In the genomic region with DNA sequence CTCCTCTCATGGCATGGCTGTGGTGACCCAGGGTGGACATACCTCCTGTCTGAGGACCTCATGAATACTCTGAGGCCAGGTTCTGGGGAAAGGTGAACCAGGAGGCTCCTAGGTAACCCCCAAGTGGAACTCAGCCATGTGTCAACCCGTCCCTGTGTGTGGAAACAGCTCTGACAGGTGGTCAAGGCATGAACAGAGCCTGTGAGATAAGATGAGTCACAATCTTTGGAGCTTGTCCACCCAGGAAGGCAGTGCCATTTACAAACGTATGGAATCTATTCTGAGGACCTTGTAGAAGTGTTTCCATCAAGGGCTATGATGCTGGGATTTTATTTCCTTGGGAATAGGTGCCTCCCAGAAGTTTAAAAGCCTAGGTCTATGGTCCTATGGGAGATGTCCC, we compare ENCODE assay signal across 21 mouse cellular contexts.
DNase-seq lines count a peak whose midpoint lies in the region; ATAC-seq lines count a peak whose summit lies in the region.
"Had no signal": no experiment of that assay in that cellular context is flagged by ENCODE, and none has a peak within 500 bp of the region (broad histone marks: within the 10 kb centered on the region; RNA-seq: fewer than 3 reads in every experiment).

No protein-coding gene starts in this region.

- no peaks in the 10 kb centered on the region for H3K9me3 ChIP-seq in hindbrain, embryonic 16.5 days (ENCODE audit: control insufficient read depth, low read length)
- H3K9me3 ChIP-seq: embryonic facial prominence, embryonic 13.5 days; embryonic facial prominence, embryonic 15.5 days; forebrain, embryonic 10.5 days; forebrain, embryonic 12.5 days had no signal

- no peaks in the 10 kb centered on the region for H3K27me3 ChIP-seq in hindbrain, embryonic 16.5 days (replicated peaks; ENCODE audit: control insufficient read depth, insufficient read depth, low read length)
- H3K27me3 ChIP-seq: embryonic facial prominence, embryonic 13.5 days; embryonic facial prominence, embryonic 15.5 days; forebrain, embryonic 12.5 days; Patski had no signal

- H3K4me3 ChIP-seq in hindbrain, embryonic 16.5 days (ENCODE audit: low read length), result no peak overlapping the region
- H3K4me3 ChIP-seq: embryonic facial prominence, embryonic 13.5 days; embryonic facial prominence, embryonic 15.5 days; erythroblast, embryonic 14.5 days; forebrain, embryonic 10.5 days; forebrain, embryonic 12.5 days had no signal

- H3K27ac ChIP-seq in hindbrain, embryonic 16.5 days (ENCODE audit: low read depth, low read length), result no peak overlapping the region
- H3K27ac ChIP-seq: embryonic facial prominence, embryonic 13.5 days; embryonic facial prominence, embryonic 15.5 days had no signal

- peak; percentile 40 for DNase-seq in cerebellum, adult 11-12 months
- DNase-seq in cerebellum, postnatal 4 days (ENCODE audit: low spot score in 2 of 2), result no peak
- no peak for DNase-seq in frontal cortex, postnatal 36 days (ENCODE audit: low spot score in 2 of 2)
- DNase-seq in brain, adult 2 months (ENCODE audit: low read depth, low spot score), result peak; percentile 73
- DNase-seq: adrenal gland, adult 8-10 months; adrenal gland, postnatal 14 days; adrenal gland, postnatal 36 days; cerebellum, adult 11 months; cerebellum, adult 8-10 months; embryo, embryonic 11 days had no signal

- H3K4me1 ChIP-seq in hindbrain, embryonic 16.5 days (ENCODE audit: control insufficient read depth, insufficient read depth, low read depth, low read length), result peaks cover 29% of the 10 kb centered on the region
- H3K4me1 ChIP-seq: embryonic facial prominence, embryonic 15.5 days had no signal

- no peak overlapping the region for H3K4me2 ChIP-seq in hindbrain, embryonic 16.5 days (ENCODE audit: low read length)
- H3K4me2 ChIP-seq: embryonic facial prominence, embryonic 13.5 days; embryonic facial prominence, embryonic 15.5 days; forebrain, embryonic 12.5 days had no signal

- peak; percentile 29; the same call in 1 of the 2 replicates for ATAC-seq in frontal cortex, adult (ENCODE audit: low TSS enrichment)
- ATAC-seq in hindbrain, embryonic 16.5 days, result no peak
- ATAC-seq: activated CD4-positive, CD25-positive, alpha-beta regulatory T cell, adult 4 months; forebrain, embryonic 14.5 days; forebrain, embryonic 16.5 days; Patski had no signal

- H3K9ac ChIP-seq in hindbrain, embryonic 16.5 days (ENCODE audit: low read depth, low read length), result no peak overlapping the region
- H3K9ac ChIP-seq: embryonic facial prominence, embryonic 13.5 days; embryonic facial prominence, embryonic 15.5 days; forebrain, embryonic 12.5 days had no signal

- peaks cover 18% of the 10 kb centered on the region for H3K36me3 ChIP-seq in hindbrain, embryonic 16.5 days (ENCODE audit: control insufficient read depth, insufficient read depth, low read length)

- 60% methylated on average over 2 of the region's 2 CpGs for WGBS in hindbrain, embryonic 16.5 days

Comparison
In these comparisons a context has a peak if more than half of its experiments do, and no peak if none do; other contexts are left out.
1. DNase-seq: peak in cerebellum, adult 11-12 months (single experiment) and brain, adult 2 months (single experiment); none in cerebellum, postnatal 4 days (0 of 2) and frontal cortex, postnatal 36 days (0 of 2).